ENCODE assay signal across 19 mouse cellular contexts in the genomic region with DNA sequence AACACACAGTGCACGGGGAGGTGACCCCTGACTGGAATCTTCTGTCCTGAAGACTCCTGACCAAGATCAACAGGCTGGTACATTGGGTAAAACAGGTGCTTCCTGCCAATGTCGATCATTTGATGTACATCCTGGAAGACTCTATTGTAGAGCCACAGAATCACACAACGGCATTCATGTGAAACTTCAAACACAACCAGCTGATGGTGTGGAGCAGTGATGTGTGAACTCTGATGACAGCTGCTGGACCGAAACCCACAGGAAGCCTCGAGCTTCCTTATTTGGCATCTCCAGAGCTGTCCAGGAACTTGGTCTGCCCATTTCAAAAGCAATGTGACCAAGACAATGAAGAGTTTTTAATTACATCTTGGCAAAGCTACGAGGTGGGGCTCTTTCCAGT.
DNase-seq lines count a peak whose midpoint lies in the region; ATAC-seq lines count a peak whose summit lies in the region.
"Had no signal": no experiment of that assay in that cellular context is flagged by ENCODE, and none has a peak within 500 bp of the region (broad histone marks: within the 10 kb centered on the region; RNA-seq: fewer than 3 reads in every experiment).

No protein-coding gene starts in this region.

- H3K27me3 ChIP-seq in kidney, embryonic 14.5 days (ENCODE audit: control insufficient read depth, insufficient read depth, low read length), result no peaks in the 10 kb centered on the region
- H3K27me3 ChIP-seq: hindbrain, embryonic 13.5 days; intestine, embryonic 15.5 days; limb, embryonic 12.5 days; megakaryocyte, embryonic 14.5 days; midbrain, embryonic 15.5 days had no signal

- no peak overlapping the region for H3K4me2 ChIP-seq in kidney, embryonic 14.5 days (replicated peaks; ENCODE audit: low read depth, low read length)
- H3K4me2 ChIP-seq: hindbrain, embryonic 13.5 days; intestine, embryonic 15.5 days; limb, embryonic 12.5 days; midbrain, embryonic 15.5 days had no signal

- WGBS in kidney, embryonic 14.5 days, result 64% methylated on average over 6 of the region's 6 CpGs

- H3K27ac ChIP-seq in kidney, embryonic 14.5 days (ENCODE audit: low read depth, low read length), result no peak overlapping the region
- H3K27ac ChIP-seq: hindbrain, embryonic 13.5 days; intestine, embryonic 15.5 days; limb, embryonic 12.5 days; liver, embryonic 14.5 days; midbrain, embryonic 15.5 days had no signal

- no peak overlapping the region for H3K9ac ChIP-seq in kidney, embryonic 14.5 days (ENCODE audit: low read depth, low read length)
- H3K9ac ChIP-seq: hindbrain, embryonic 13.5 days; intestine, embryonic 15.5 days; limb, embryonic 12.5 days; liver, embryonic 14.5 days; midbrain, embryonic 15.5 days had no signal

- no peak overlapping the region for H3K4me3 ChIP-seq in kidney, embryonic 14.5 days (ENCODE audit: low read length)
- H3K4me3 ChIP-seq: erythroblast, embryonic 14.5 days; hindbrain, embryonic 13.5 days; intestine, embryonic 15.5 days; limb, embryonic 12.5 days; megakaryocyte, embryonic 14.5 days; midbrain, embryonic 15.5 days had no signal

- no peaks in the 10 kb centered on the region for H3K36me3 ChIP-seq in kidney, embryonic 14.5 days (ENCODE audit: control insufficient read depth, insufficient read depth, low read length)
- H3K36me3 ChIP-seq: hindbrain, embryonic 13.5 days; intestine, embryonic 15.5 days; limb, embryonic 12.5 days; midbrain, embryonic 15.5 days had no signal

- H3K4me1 ChIP-seq in kidney, embryonic 14.5 days (ENCODE audit: control insufficient read depth, insufficient read depth, low read length), result no peaks in the 10 kb centered on the region
- H3K4me1 ChIP-seq: hindbrain, embryonic 13.5 days; intestine, embryonic 15.5 days; limb, embryonic 12.5 days; midbrain, embryonic 15.5 days had no signal

- DNase-seq in kidney, postnatal 10 days, result no peak
- DNase-seq in spleen, postnatal 36 days (ENCODE audit: low spot score in 2 of 2), result peak; percentile 9 to 14
- no peak for DNase-seq in spleen, postnatal 14 days (ENCODE audit: low spot score in 2 of 2)
- no peak for DNase-seq in frontal cortex, adult 2 months (ENCODE audit: extremely low spot score in 1 of 2, low spot score in 1 of 2)
- DNase-seq in kidney, postnatal 36 days, result no peak
- DNase-seq in embryo, embryonic 10.5 days (ENCODE audit: low spot score), result no peak
- DNase-seq: cerebellum, adult 11 months; cerebellum, postnatal 36 days; gastrocnemius, postnatal 14 days; kidney, postnatal 4 days had no signal

- ATAC-seq in kidney, embryonic 14.5 days (ENCODE audit: low FRiP score, low TSS enrichment), result 0 out of 2 replicates have a peak, but pooled peaks have one; percentile 9
- ATAC-seq in hematopoietic stem cell, adult 5-6 weeks (replicated peaks in 1 of 2; ENCODE audit: insufficient read depth in 1 of 2, low FRiP score in 2 of 2, low TSS enrichment in 1 of 2, low read depth in 1 of 2, poor library complexity in 2 of 2, severe bottlenecking in 2 of 2), result peak; percentile 52 to 73
- ATAC-seq: intestine, embryonic 15.5 days; midbrain, embryonic 15.5 days had no signal

- no peaks in the 10 kb centered on the region for H3K9me3 ChIP-seq in kidney, embryonic 14.5 days (ENCODE audit: control insufficient read depth, low read length)
- H3K9me3 ChIP-seq: hindbrain, embryonic 13.5 days; intestine, embryonic 15.5 days; limb, embryonic 12.5 days; megakaryocyte, embryonic 14.5 days; midbrain, embryonic 15.5 days had no signal

Comparison
In these comparisons a context has a peak if more than half of its experiments do, and no peak if none do; other contexts are left out.
1. DNase-seq: peak in spleen, postnatal 36 days (2 of 2); none in kidney, postnatal 10 days (single experiment), spleen, postnatal 14 days (0 of 2), frontal cortex, adult 2 months (0 of 2), kidney, postnatal 36 days (0 of 2) and embryo, embryonic 10.5 days (single experiment).